Mouse (Mus musculus): ENCODE measurements around the gene Slc7a10.

Slc7a10 gene

GRCm38 (mm10) chr7:35172519-35172918 lies 13.7 kb upstream of the Slc7a10 start:
- no peak for DNase-seq (ENCODE audit: low spot score in 2 of 2)

- no peak for DNase-seq (ENCODE audit: low spot score in 2 of 2)
These were observed 10.7 kb upstream of the Slc7a10 start for GRCm38 (mm10) chr7:35175533-35175932.

GRCm38 (mm10) chr7:35176412-35177381 lies 9.5 kb upstream of the Slc7a10 start:
- no peak for DNase-seq (ENCODE audit: low spot score in 2 of 2)

GRCm38 (mm10) chr7:35184833-35185724 lies 1.1 kb upstream of the Slc7a10 start:
- DNase-seq (ENCODE audit: low spot score in 2 of 2), result no peak

GRCm38 (mm10) chr7:35189699-35190098 lies 3.5 kb downstream of the Slc7a10 start:
- DNase-seq (ENCODE audit: low spot score in 2 of 2), result no peak

GRCm38 (mm10) chr7:35191276-35191675 lies 5.1 kb downstream of the Slc7a10 start:
- DNase-seq (ENCODE audit: low spot score in 2 of 2), result no peak

- no peak for DNase-seq (ENCODE audit: low spot score in 2 of 2)
These were observed 10.8 kb downstream of the Slc7a10 start for GRCm38 (mm10) chr7:35197022-35197421.

GRCm38 (mm10) chr7:35198981-35199754 lies 13.0 kb downstream of the Slc7a10 start:
- DNase-seq (ENCODE audit: low spot score in 2 of 2), result no peak

GRCm38 (mm10) chr7:35199755-35200154 lies 13.6 kb downstream of the Slc7a10 start:
- no peak for DNase-seq (ENCODE audit: low spot score in 2 of 2)

- DNase-seq (ENCODE audit: low spot score in 2 of 2), result no peak
These were observed 25.6 kb downstream of the Slc7a10 start for GRCm38 (mm10) chr7:35211791-35212190.

GRCm38 (mm10) chr7:35214442-35215222 lies 28.4 kb downstream of the Slc7a10 start:
- no peak for DNase-seq (ENCODE audit: low spot score in 2 of 2)

- no peak for DNase-seq (ENCODE audit: low spot score in 2 of 2)
These were observed 29.0 kb downstream of the Slc7a10 start, which contains the start of gene Lrp3 for GRCm38 (mm10) chr7:35215225-35215624. Gene Lrp3 (minus strand): TSS chr7:35215498.

- no peak for DNase-seq (ENCODE audit: low spot score in 2 of 2)
These were observed 29.5 kb downstream of the Slc7a10 start for GRCm38 (mm10) chr7:35215731-35216130.

- DNase-seq (ENCODE audit: low spot score in 2 of 2), result no peak
These were observed 34.6 kb downstream of the Slc7a10 start for GRCm38 (mm10) chr7:35220694-35221365.

- no peak for DNase-seq (ENCODE audit: low spot score in 2 of 2)
These were observed 44.1 kb downstream of the Slc7a10 start for GRCm38 (mm10) chr7:35230333-35230732.

- no peak for DNase-seq (ENCODE audit: low spot score in 2 of 2)
These were observed 46.7 kb downstream of the Slc7a10 start for GRCm38 (mm10) chr7:35232796-35233455.

- DNase-seq (ENCODE audit: low spot score in 2 of 2), result no peak
These were observed 47.7 kb downstream of the Slc7a10 start for GRCm38 (mm10) chr7:35233861-35234260.

GRCm38 (mm10) chr7:35234361-35235245 lies 48.4 kb downstream of the Slc7a10 start:
- DNase-seq (ENCODE audit: low spot score in 2 of 2), result peak; percentile 96

- DNase-seq (ENCODE audit: low spot score in 2 of 2), result peak; percentile 61 to 68
These were observed 49.1 kb downstream of the Slc7a10 start for GRCm38 (mm10) chr7:35235308-35235707.

Data from natural killer cell, adult 2 months (primary cell).